Mouse (Mus musculus) kidney, adult 2 months (tissue): ENCODE measurements around the gene 2310022A10Rik.

ENCODE experiments used
- CTCF ChIP-seq: fragments of 200-500 bp; conservative IDR thresholded peaks from 2 replicates; pipeline ENCODE4 v1.5.1; 2011; ENCODE audit warnings: low read depth, mild to moderate bottlenecking, control low read depth, low read length, moderate library complexity, mixed read lengths; ENCODE audit not compliant: insufficient read depth, insufficient read length
- POLR2A ChIP-seq: fragments of 200-500 bp; IDR thresholded peaks from one replicate; pipeline ENCODE4 v1.6.1; 2011; ENCODE audit warnings: low read depth, low read length, control low read depth

DNA sequence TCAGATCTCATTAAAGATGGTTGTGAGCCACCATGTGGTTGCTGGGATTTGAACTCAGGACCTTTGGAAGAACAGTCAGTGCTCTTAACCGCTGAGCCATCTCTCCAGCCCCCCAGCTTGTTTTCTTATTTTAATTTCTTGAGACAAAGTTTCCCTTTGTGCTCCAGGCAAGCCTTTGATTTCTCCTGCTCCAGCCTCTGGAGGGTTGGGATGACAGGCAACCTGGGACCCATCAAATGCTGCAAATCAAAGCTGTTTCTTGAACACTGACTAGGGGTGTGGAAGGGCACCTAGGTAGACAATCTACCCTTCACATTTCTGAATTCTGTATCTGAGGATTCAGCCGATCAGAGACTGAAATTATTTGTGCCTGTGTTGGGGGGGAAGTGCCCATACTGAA, 42.2 kb upstream of the 2310022A10Rik start:
- no peak for TF ChIP-seq CTCF
- TF ChIP-seq POLR2A = no peak
